Mouse (Mus musculus): Measurements from ENCODE around the gene Unc5a. TPM values are rescaled to one million over a fixed set of nuclear protein-coding genes. Genes with fewer than 3 reads are reported as not detected.

The Unc5a gene
- polyA plus RNA-seq, 1 experiment from 2014 or later = 1.5 TPM

- WGBS = 74% methylated on average over 12 of the region's 12 CpGs
These were observed 31.7 kb downstream of the Unc5a start for GRCm38 (mm10) chr13:54980957-54981356.

GRCm38 (mm10) chr13:54983001-54983400 is 33.8 kb downstream of the Unc5a start:
- no peaks in the 10 kb centered on the region for H3K36me3 ChIP-seq (ENCODE audit: control insufficient read depth, insufficient read depth, low read length)

More at GRCm38 (mm10) chr13:54980957-54981356, 31.7 kb downstream of the Unc5a start:
- no peak overlapping the region for H3K9ac ChIP-seq (ENCODE audit: low read depth, low read length)
- H3K36me3 ChIP-seq (ENCODE audit: control insufficient read depth, insufficient read depth, low read length) = no peaks in the 10 kb centered on the region
- H3K4me2 ChIP-seq = no peak overlapping the region
- H3K27ac ChIP-seq (ENCODE audit: low read depth, low read length) = no peak overlapping the region
- H3K4me3 ChIP-seq (ENCODE audit: low read depth, low read length) = no peak overlapping the region
- H3K27me3 ChIP-seq (replicated peaks; ENCODE audit: control insufficient read depth, insufficient read depth, low read length) = peaks cover 4% of the 10 kb centered on the region; the same call in 1 of the 2 replicates
- no peak for ATAC-seq (replicated peaks; ENCODE audit: low FRiP score)
- no peak for DNase-seq (ENCODE audit: low spot score)
- no peaks in the 10 kb centered on the region for H3K4me1 ChIP-seq (replicated peaks; ENCODE audit: control insufficient read depth, insufficient read depth, low read length)
- no peaks in the 10 kb centered on the region for H3K9me3 ChIP-seq (ENCODE audit: control insufficient read depth, low read length)

DNA sequence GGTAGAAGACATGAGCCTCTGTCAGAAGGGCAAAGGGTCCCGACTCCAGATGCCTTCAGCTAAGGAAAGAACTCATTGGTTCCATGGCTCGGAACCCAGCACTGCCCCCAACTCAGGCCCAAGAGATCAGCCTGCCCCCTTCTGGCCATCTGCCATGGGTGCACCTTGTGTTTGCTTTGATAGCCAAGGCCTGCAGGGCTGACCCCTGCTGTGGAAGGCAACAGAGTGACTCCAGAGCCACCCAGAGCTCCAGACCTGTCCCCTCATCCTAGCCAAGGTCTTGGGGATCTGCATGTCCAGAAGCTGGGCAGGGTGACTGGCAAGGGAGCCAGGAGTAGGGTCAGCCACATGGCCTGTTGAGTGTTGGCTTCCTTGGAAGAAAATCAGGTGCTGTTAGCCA is 34.4 kb downstream of the Unc5a start:
- Histone ChIP-seq H3K4me3 (ENCODE audit: low read depth, low read length) (no peak overlapping the region), H3K4me1 (replicated peaks; ENCODE audit: control insufficient read depth, insufficient read depth, low read length) (0 out of 2 replicates have a peak, but pooled peaks cover 4% of the 10 kb centered on the region), H3K9ac (ENCODE audit: low read depth, low read length) (no peak overlapping the region), H3K36me3 (ENCODE audit: control insufficient read depth, insufficient read depth, low read length) (no peaks in the 10 kb centered on the region), H3K27ac (ENCODE audit: low read depth, low read length) (no peak overlapping the region), H3K4me2 (no peak overlapping the region), H3K9me3 (ENCODE audit: control insufficient read depth, low read length) (no peaks in the 10 kb centered on the region), H3K27me3 (replicated peaks; ENCODE audit: control insufficient read depth, insufficient read depth, low read length) (peaks cover 4% of the 10 kb centered on the region; the same call in 1 of the 2 replicates)
- ATAC-seq (replicated peaks; ENCODE audit: low FRiP score) (no peak), DNase-seq (ENCODE audit: low spot score) (no peak)
- 49% methylated on average over 2 of the region's 2 CpGs for WGBS

More at GRCm38 (mm10) chr13:54983001-54983400, 33.8 kb downstream of the Unc5a start:
- ATAC-seq (replicated peaks; ENCODE audit: low FRiP score) (no peak), DNase-seq (ENCODE audit: low spot score) (no peak)
- no peaks in the 10 kb centered on the region for H3K9me3 ChIP-seq (ENCODE audit: control insufficient read depth, low read length)
- 47% methylated on average over 8 of the region's 8 CpGs for WGBS
- no peak overlapping the region for H3K9ac ChIP-seq (ENCODE audit: low read depth, low read length)
- H3K4me3 ChIP-seq (ENCODE audit: low read depth, low read length) = no peak overlapping the region
- 0 out of 2 replicates have a peak, but pooled peaks cover 4% of the 10 kb centered on the region for H3K4me1 ChIP-seq (replicated peaks; ENCODE audit: control insufficient read depth, insufficient read depth, low read length)
- no peak overlapping the region for H3K4me2 ChIP-seq
- H3K27ac ChIP-seq (ENCODE audit: low read depth, low read length) = no peak overlapping the region
- peaks cover 4% of the 10 kb centered on the region; the same call in 1 of the 2 replicates for H3K27me3 ChIP-seq (replicated peaks; ENCODE audit: control insufficient read depth, insufficient read depth, low read length)

DNA sequence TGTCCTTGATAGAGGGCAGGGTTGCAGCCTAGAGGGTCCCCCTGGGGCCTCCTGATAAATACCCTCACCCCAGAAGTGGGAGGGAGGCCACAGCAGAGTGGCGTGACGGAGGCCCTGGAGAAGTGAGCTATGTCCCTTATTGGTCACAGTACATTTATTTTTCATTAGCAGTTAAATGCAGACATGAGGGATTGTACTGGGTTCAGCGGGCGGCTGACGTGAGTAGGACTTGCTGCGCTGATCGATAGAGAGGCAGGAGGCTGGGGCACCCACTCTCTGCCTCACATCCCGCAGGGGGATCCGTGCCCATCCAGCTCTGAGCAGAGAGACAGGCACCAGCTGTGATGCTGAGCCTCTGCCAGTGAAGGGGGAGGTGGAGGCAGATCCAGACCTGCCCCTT is 38.2 kb downstream of the Unc5a start:
- H3K9ac ChIP-seq (ENCODE audit: low read depth, low read length) = no peak overlapping the region
- no peak overlapping the region for H3K27ac ChIP-seq (ENCODE audit: low read depth, low read length)

DNA sequence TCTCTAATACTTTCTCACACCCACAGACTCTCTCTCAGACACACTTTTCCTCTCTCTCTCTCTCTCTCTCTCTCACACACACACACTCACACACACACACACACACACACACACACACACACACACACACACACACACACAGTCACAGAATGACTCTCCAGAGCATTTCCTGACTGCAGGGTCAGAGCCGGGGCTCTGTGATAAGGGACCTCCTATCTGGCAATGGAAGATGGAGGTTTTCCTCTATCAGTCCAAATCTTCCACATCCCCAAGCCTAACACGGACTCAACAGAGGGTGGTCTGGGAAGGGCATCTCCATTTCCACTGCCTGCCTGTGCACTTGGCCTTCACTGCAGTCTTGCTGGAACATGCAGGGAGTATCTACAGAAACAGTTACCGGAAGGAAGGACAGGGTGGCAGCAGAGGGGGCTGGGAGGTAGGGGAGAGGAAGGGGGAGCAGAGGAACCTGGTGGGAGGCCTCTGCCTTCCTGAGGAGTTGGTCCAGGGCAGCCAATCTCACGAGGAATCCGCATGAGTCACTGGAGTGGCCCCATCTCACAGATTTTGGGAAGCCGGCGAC is 39.1 kb downstream of the Unc5a start:
- no peaks in the 10 kb centered on the region for H3K9me3 ChIP-seq (ENCODE audit: control insufficient read depth, low read length)
- H3K27ac ChIP-seq (ENCODE audit: low read depth, low read length) = no peak overlapping the region
- ATAC-seq (replicated peaks; ENCODE audit: low FRiP score) = no peak
- whole genome bisulfite sequencing = 22% methylated on average over 7 of the region's 7 CpGs
- 0 out of 2 replicates have a peak, but pooled peaks cover 4% of the 10 kb centered on the region for H3K4me1 ChIP-seq (replicated peaks; ENCODE audit: control insufficient read depth, insufficient read depth, low read length)
- H3K4me2 ChIP-seq = no peak overlapping the region
- H3K4me3 ChIP-seq (ENCODE audit: low read depth, low read length) = no peak overlapping the region
- DNase-seq (ENCODE audit: low spot score) = no peak
- no peaks in the 10 kb centered on the region for H3K36me3 ChIP-seq (ENCODE audit: control insufficient read depth, insufficient read depth, low read length)
- H3K27me3 ChIP-seq (replicated peaks; ENCODE audit: control insufficient read depth, insufficient read depth, low read length) = no peaks in the 10 kb centered on the region
- H3K9ac ChIP-seq (ENCODE audit: low read depth, low read length) = no peak overlapping the region

More for the DNA sequence above, 38.2 kb downstream of the Unc5a start:
- H3K4me2 ChIP-seq = no peak overlapping the region
- WGBS = 83% methylated on average over 9 of the region's 9 CpGs
- DNase-seq (ENCODE audit: low spot score) = no peak
- no peak for ATAC-seq (replicated peaks; ENCODE audit: low FRiP score)
- no peaks in the 10 kb centered on the region for H3K36me3 ChIP-seq (ENCODE audit: control insufficient read depth, insufficient read depth, low read length)
- no peaks in the 10 kb centered on the region for H3K27me3 ChIP-seq (replicated peaks; ENCODE audit: control insufficient read depth, insufficient read depth, low read length)
- no peaks in the 10 kb centered on the region for H3K9me3 ChIP-seq (ENCODE audit: control insufficient read depth, low read length)
- no peak overlapping the region for H3K4me3 ChIP-seq (ENCODE audit: low read depth, low read length)
- H3K4me1 ChIP-seq (replicated peaks; ENCODE audit: control insufficient read depth, insufficient read depth, low read length) = 0 out of 2 replicates have a peak, but pooled peaks cover 4% of the 10 kb centered on the region

DNA sequence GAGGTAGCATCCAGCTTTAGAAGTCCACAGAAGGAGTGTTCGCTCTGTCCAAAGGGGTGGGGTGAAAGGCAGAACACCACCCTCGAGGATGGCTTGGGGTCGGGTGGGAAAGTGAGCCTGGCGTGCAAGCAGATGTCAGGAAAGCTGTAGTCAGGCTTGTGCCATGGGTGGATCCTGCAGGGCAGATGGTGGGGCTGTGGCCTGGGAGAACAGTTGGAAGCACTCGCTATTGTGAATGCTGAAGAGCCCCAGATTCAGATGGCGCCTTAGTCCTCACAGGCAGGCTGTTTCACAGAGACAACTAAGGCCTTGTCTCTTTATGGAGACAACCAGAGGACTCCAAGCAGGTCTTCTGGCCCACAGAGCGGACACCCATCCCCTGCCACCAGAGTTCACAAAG is 43.0 kb downstream of the Unc5a start:
- no peak for ATAC-seq (replicated peaks; ENCODE audit: low FRiP score)
- 81% methylated on average over 7 of the region's 7 CpGs for WGBS
- Histone ChIP-seq H3K4me2 (no peak overlapping the region), H3K9ac (ENCODE audit: low read depth, low read length) (no peak overlapping the region), H3K27me3 (replicated peaks; ENCODE audit: control insufficient read depth, insufficient read depth, low read length) (no peaks in the 10 kb centered on the region), H3K27ac (ENCODE audit: low read depth, low read length) (no peak overlapping the region), H3K9me3 (ENCODE audit: control insufficient read depth, low read length) (no peaks in the 10 kb centered on the region), H3K4me3 (ENCODE audit: low read depth, low read length) (no peak overlapping the region), H3K4me1 (replicated peaks; ENCODE audit: control insufficient read depth, insufficient read depth, low read length) (peaks cover 7% of the 10 kb centered on the region; the same call in 1 of the 2 replicates), H3K36me3 (ENCODE audit: control insufficient read depth, insufficient read depth, low read length) (no peaks in the 10 kb centered on the region)
- no peak for DNase-seq (ENCODE audit: low spot score)

- H3K4me1 ChIP-seq (replicated peaks; ENCODE audit: control insufficient read depth, insufficient read depth, low read length) = peaks cover 3% of the 10 kb centered on the region; the same call in 1 of the 2 replicates
- ATAC-seq (replicated peaks; ENCODE audit: low FRiP score) (no peak), DNase-seq (ENCODE audit: low spot score) (no peak)
- H3K9ac ChIP-seq (ENCODE audit: low read depth, low read length) = no peak overlapping the region
- H3K27ac ChIP-seq (ENCODE audit: low read depth, low read length) = no peak overlapping the region; the same call in 1 of the 2 replicates
- H3K9me3 ChIP-seq (ENCODE audit: control insufficient read depth, low read length) = no peaks in the 10 kb centered on the region
- H3K4me2 ChIP-seq = no peak overlapping the region
- no peaks in the 10 kb centered on the region for H3K36me3 ChIP-seq (ENCODE audit: control insufficient read depth, insufficient read depth, low read length)
- H3K4me3 ChIP-seq (ENCODE audit: low read depth, low read length) = no peak overlapping the region
- no peaks in the 10 kb centered on the region for H3K27me3 ChIP-seq (replicated peaks; ENCODE audit: control insufficient read depth, insufficient read depth, low read length)
- WGBS = 18% methylated on average over 4 of the region's 4 CpGs
These were observed 45.4 kb downstream of the Unc5a start for GRCm38 (mm10) chr13:54994576-54994975.

- no peaks in the 10 kb centered on the region for H3K9me3 ChIP-seq (ENCODE audit: control insufficient read depth, low read length)
- H3K9ac ChIP-seq (ENCODE audit: low read depth, low read length) = no peak overlapping the region
- no peak overlapping the region for H3K27ac ChIP-seq (ENCODE audit: low read depth, low read length)
- no peak for DNase-seq (ENCODE audit: low spot score)
- no peak for ATAC-seq (replicated peaks; ENCODE audit: low FRiP score)
- WGBS = 42% methylated on average over 6 of the region's 6 CpGs
- no peaks in the 10 kb centered on the region for H3K27me3 ChIP-seq (replicated peaks; ENCODE audit: control insufficient read depth, insufficient read depth, low read length)
- H3K4me1 ChIP-seq (replicated peaks; ENCODE audit: control insufficient read depth, insufficient read depth, low read length) = peaks cover 3% of the 10 kb centered on the region; the same call in 1 of the 2 replicates
- H3K4me2 ChIP-seq = no peak overlapping the region
- no peak overlapping the region for H3K4me3 ChIP-seq (ENCODE audit: low read depth, low read length)
- no peaks in the 10 kb centered on the region for H3K36me3 ChIP-seq (ENCODE audit: control insufficient read depth, insufficient read depth, low read length)
These were observed 46.0 kb downstream of the Unc5a start for GRCm38 (mm10) chr13:54995161-54995560.

GRCm38 (mm10) chr13:54997568-54997967 is 48.4 kb downstream of the Unc5a start:
- no peak overlapping the region for H3K9ac ChIP-seq (ENCODE audit: low read depth, low read length)
- no peak overlapping the region for H3K27ac ChIP-seq (ENCODE audit: low read depth, low read length)
- H3K4me3 ChIP-seq (ENCODE audit: low read depth, low read length) = no peak overlapping the region
- peaks cover 3% of the 10 kb centered on the region; the same call in 1 of the 2 replicates for H3K4me1 ChIP-seq (replicated peaks; ENCODE audit: control insufficient read depth, insufficient read depth, low read length)
- H3K36me3 ChIP-seq (ENCODE audit: control insufficient read depth, insufficient read depth, low read length) = no peaks in the 10 kb centered on the region
- no peak for DNase-seq (ENCODE audit: low spot score)
- H3K27me3 ChIP-seq (replicated peaks; ENCODE audit: control insufficient read depth, insufficient read depth, low read length) = 0 out of 2 replicates have a peak, but pooled peaks cover 1% of the 10 kb centered on the region
- WGBS = 87% methylated on average over 8 of the region's 8 CpGs
- no peaks in the 10 kb centered on the region for H3K9me3 ChIP-seq (ENCODE audit: control insufficient read depth, low read length)
- no peak for ATAC-seq (replicated peaks; ENCODE audit: low FRiP score)
- no peak overlapping the region for H3K4me2 ChIP-seq
